Mouse (Mus musculus): ENCODE data around the gene Ebf3. TPM values are rescaled to one million over a fixed set of nuclear protein-coding genes. Genes with fewer than 3 reads are reported as not detected.

Gene Ebf3
- 0.25 and 1.00 TPM in 2 replicates for polyA plus RNA-seq (2012; rRNA removed)

DNA sequence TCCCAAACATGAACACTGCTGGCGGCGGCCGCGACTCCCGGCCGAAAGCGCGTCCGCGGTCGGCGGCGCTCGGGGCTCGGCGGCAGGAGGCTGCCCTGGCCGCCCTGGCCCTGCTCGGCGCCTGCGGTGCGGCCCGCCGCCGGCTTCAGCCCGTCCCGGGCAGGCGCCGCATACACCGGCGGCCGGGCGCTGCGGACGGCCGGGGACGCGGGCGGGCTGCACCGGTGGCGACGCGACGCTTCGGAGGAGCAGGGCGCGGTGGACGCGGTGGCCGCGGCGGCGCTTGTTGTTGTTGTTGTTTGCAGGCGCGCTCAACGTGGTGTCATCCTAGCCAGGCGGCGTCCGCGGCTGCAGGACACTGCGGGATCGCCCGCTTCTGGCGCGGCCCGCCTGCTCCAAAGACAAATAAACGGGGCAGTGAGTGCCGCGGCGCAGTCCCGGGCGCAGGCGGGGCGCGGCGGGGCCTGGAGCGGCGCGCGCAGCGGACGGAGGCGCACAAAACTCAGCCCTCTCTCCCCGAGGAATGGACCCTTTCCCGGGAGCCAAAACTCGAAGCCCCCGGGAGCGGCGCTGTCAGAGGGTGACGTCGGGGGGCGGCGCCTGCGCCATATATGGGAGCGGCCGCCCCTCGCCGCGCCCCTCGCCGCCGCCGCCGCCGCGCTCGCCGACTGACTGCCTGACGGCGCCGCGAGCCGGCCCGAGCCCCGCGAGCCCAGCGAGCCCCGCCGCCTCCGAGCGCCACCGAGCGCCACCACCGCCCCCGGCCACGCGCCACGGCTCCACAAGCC is at the start of gene Ebf3:
Gene Ebf3 (minus strand): TSS at position 542 of the 788 bp plus-strand sequence.

Other genes with a start within 250 kb of the Ebf3 start
- 3.2 and 4.2 TPM in 2 replicates for gene 9430038I01Rik, start 96.3 kb upstream of the Ebf3 start, polyA plus RNA-seq (2012; rRNA removed)
- gene Glrx3, start 123.2 kb upstream of the Ebf3 start, polyA plus RNA-seq (2012; rRNA removed): 4.9 and 6.0 TPM in 2 replicates